Mouse (Mus musculus): Measurements from ENCODE around the gene Serpina16. TPM values are rescaled to one million over a fixed set of nuclear protein-coding genes. Genes with fewer than 3 reads are reported as not detected.

Gene Serpina16
- not detected in 2 replicates for polyA plus RNA-seq (2014; fragmentation: Nextera tagmentation; extraction: Ambion mirVana)

GRCm38 (mm10) chr12:103676039-103676438 is at the start of gene Serpina16:
Serpina16 (minus strand) TSS chr12:103676139.
- H3K4me1 ChIP-seq (ENCODE audit: control insufficient read depth, insufficient read depth, low read length), result no peaks in the 10 kb centered on the region
- H3K4me3 ChIP-seq (ENCODE audit: low read length), result no peak within 1 kb of the TSS
- no peak for ATAC-seq (ENCODE audit: low FRiP score, low TSS enrichment)
- no peak within 1 kb of the TSS for H3K4me2 ChIP-seq (replicated peaks; ENCODE audit: low read depth, low read length)
- H3K9me3 ChIP-seq (ENCODE audit: control insufficient read depth, low read length), result no peaks in the 10 kb centered on the region
- H3K27ac ChIP-seq (ENCODE audit: low read depth, low read length), result no peak within 1 kb of the TSS
- no peak within 1 kb of the TSS for H3K9ac ChIP-seq (ENCODE audit: low read depth, low read length)
- H3K27me3 ChIP-seq (ENCODE audit: control insufficient read depth, insufficient read depth, low read length), result no peaks in the 10 kb centered on the region
- WGBS, result 94% methylated on average over 1 of the region's 1 CpGs
- no peaks in the 10 kb centered on the region for H3K36me3 ChIP-seq (ENCODE audit: control insufficient read depth, insufficient read depth, low read length)

- H3K4me2 ChIP-seq (replicated peaks; ENCODE audit: low read depth, low read length), result no peak overlapping the region
- no peak overlapping the region for H3K9ac ChIP-seq (ENCODE audit: low read depth, low read length)
- no peaks in the 10 kb centered on the region for H3K4me1 ChIP-seq (ENCODE audit: control insufficient read depth, insufficient read depth, low read length)
- no peaks in the 10 kb centered on the region for H3K36me3 ChIP-seq (ENCODE audit: control insufficient read depth, insufficient read depth, low read length)
- no peaks in the 10 kb centered on the region for H3K27me3 ChIP-seq (ENCODE audit: control insufficient read depth, insufficient read depth, low read length)
- no peak overlapping the region for H3K27ac ChIP-seq (ENCODE audit: low read depth, low read length)
- ATAC-seq (ENCODE audit: low FRiP score, low TSS enrichment), result no peak
- H3K9me3 ChIP-seq (ENCODE audit: control insufficient read depth, low read length), result no peaks in the 10 kb centered on the region
- 69% methylated on average over 3 of the region's 3 CpGs for WGBS
- H3K4me3 ChIP-seq (ENCODE audit: low read length), result no peak overlapping the region
Measured at GRCm38 (mm10) chr12:103711537-103711936, 35.6 kb upstream of the Serpina16 start.

- Histone ChIP-seq H3K9ac (ENCODE audit: low read depth, low read length) (no peak overlapping the region), H3K4me3 (ENCODE audit: low read length) (no peak overlapping the region), H3K9me3 (ENCODE audit: control insufficient read depth, low read length) (no peaks in the 10 kb centered on the region), H3K36me3 (ENCODE audit: control insufficient read depth, insufficient read depth, low read length) (no peaks in the 10 kb centered on the region), H3K27ac (ENCODE audit: low read depth, low read length) (no peak overlapping the region), H3K27me3 (ENCODE audit: control insufficient read depth, insufficient read depth, low read length) (no peaks in the 10 kb centered on the region), H3K4me1 (ENCODE audit: control insufficient read depth, insufficient read depth, low read length) (no peaks in the 10 kb centered on the region), H3K4me2 (replicated peaks; ENCODE audit: low read depth, low read length) (no peak overlapping the region)
- 53% methylated on average over 1 of the region's 1 CpGs for whole genome bisulfite sequencing
- ATAC-seq (ENCODE audit: low FRiP score, low TSS enrichment), result no peak
Measured at GRCm38 (mm10) chr12:103710405-103710804, 34.5 kb upstream of the Serpina16 start.

GRCm38 (mm10) chr12:103706113-103706512 is 30.2 kb upstream of the Serpina16 start:
- no peaks in the 10 kb centered on the region for H3K9me3 ChIP-seq (ENCODE audit: control insufficient read depth, low read length)

GRCm38 (mm10) chr12:103705547-103705946 is 29.6 kb upstream of the Serpina16 start:
- 54% methylated on average over 2 of the region's 2 CpGs for WGBS
- H3K36me3 ChIP-seq (ENCODE audit: control insufficient read depth, insufficient read depth, low read length), result no peaks in the 10 kb centered on the region
- no peak for ATAC-seq (ENCODE audit: low FRiP score, low TSS enrichment)

More at GRCm38 (mm10) chr12:103706113-103706512, 30.2 kb upstream of the Serpina16 start:
- H3K9ac ChIP-seq (ENCODE audit: low read depth, low read length), result no peak overlapping the region
- H3K36me3 ChIP-seq (ENCODE audit: control insufficient read depth, insufficient read depth, low read length), result no peaks in the 10 kb centered on the region
- no peak overlapping the region for H3K4me3 ChIP-seq (ENCODE audit: low read length)
- no peak for ATAC-seq (ENCODE audit: low FRiP score, low TSS enrichment)
- WGBS, result 72% methylated on average over 4 of the region's 4 CpGs
- H3K4me2 ChIP-seq (replicated peaks; ENCODE audit: low read depth, low read length), result no peak overlapping the region
- no peaks in the 10 kb centered on the region for H3K4me1 ChIP-seq (ENCODE audit: control insufficient read depth, insufficient read depth, low read length)
- H3K27ac ChIP-seq (ENCODE audit: low read depth, low read length), result no peak overlapping the region
- no peaks in the 10 kb centered on the region for H3K27me3 ChIP-seq (ENCODE audit: control insufficient read depth, insufficient read depth, low read length)

GRCm38 (mm10) chr12:103700144-103700750 is 24.3 kb upstream of the Serpina16 start:
- Histone ChIP-seq H3K4me3 (ENCODE audit: low read length) (no peak overlapping the region), H3K36me3 (ENCODE audit: control insufficient read depth, insufficient read depth, low read length) (no peaks in the 10 kb centered on the region), H3K9ac (ENCODE audit: low read depth, low read length) (no peak overlapping the region), H3K9me3 (ENCODE audit: control insufficient read depth, low read length) (no peaks in the 10 kb centered on the region), H3K4me2 (replicated peaks; ENCODE audit: low read depth, low read length) (no peak overlapping the region), H3K27ac (ENCODE audit: low read depth, low read length) (no peak overlapping the region), H3K27me3 (ENCODE audit: control insufficient read depth, insufficient read depth, low read length) (no peaks in the 10 kb centered on the region), H3K4me1 (ENCODE audit: control insufficient read depth, insufficient read depth, low read length) (no peaks in the 10 kb centered on the region)
- ATAC-seq (ENCODE audit: low FRiP score, low TSS enrichment), result no peak
- WGBS, result 72% methylated on average over 4 of the region's 4 CpGs

More at GRCm38 (mm10) chr12:103705547-103705946, 29.6 kb upstream of the Serpina16 start:
- Histone ChIP-seq H3K4me2 (replicated peaks; ENCODE audit: low read depth, low read length) (no peak overlapping the region), H3K4me1 (ENCODE audit: control insufficient read depth, insufficient read depth, low read length) (no peaks in the 10 kb centered on the region), H3K27me3 (ENCODE audit: control insufficient read depth, insufficient read depth, low read length) (no peaks in the 10 kb centered on the region), H3K9ac (ENCODE audit: low read depth, low read length) (no peak overlapping the region), H3K9me3 (ENCODE audit: control insufficient read depth, low read length) (no peaks in the 10 kb centered on the region), H3K27ac (ENCODE audit: low read depth, low read length) (no peak overlapping the region), H3K4me3 (ENCODE audit: low read length) (no peak overlapping the region)

- no peak within 1 kb of the TSS for H3K4me2 ChIP-seq (replicated peaks; ENCODE audit: low read depth, low read length)
- WGBS, result 80% methylated on average over 8 of the region's 8 CpGs
- no peak within 1 kb of the TSS for H3K9ac ChIP-seq (ENCODE audit: low read depth, low read length)
- H3K9me3 ChIP-seq (ENCODE audit: control insufficient read depth, low read length), result no peaks in the 10 kb centered on the region
- no peak for ATAC-seq (ENCODE audit: low FRiP score, low TSS enrichment)
- H3K36me3 ChIP-seq (ENCODE audit: control insufficient read depth, insufficient read depth, low read length), result no peaks in the 10 kb centered on the region
- H3K27me3 ChIP-seq (ENCODE audit: control insufficient read depth, insufficient read depth, low read length), result no peaks in the 10 kb centered on the region
- H3K4me1 ChIP-seq (ENCODE audit: control insufficient read depth, insufficient read depth, low read length), result no peaks in the 10 kb centered on the region
- no peak within 1 kb of the TSS for H3K27ac ChIP-seq (ENCODE audit: low read depth, low read length)
- H3K4me3 ChIP-seq (ENCODE audit: low read length), result no peak within 1 kb of the TSS
Measured at GRCm38 (mm10) chr12:103695429-103695828, 19.5 kb upstream of the Serpina16 start, which contains the start of gene Serpina1f. Serpina1f (minus strand) TSS chr12:103695529.

DNA sequence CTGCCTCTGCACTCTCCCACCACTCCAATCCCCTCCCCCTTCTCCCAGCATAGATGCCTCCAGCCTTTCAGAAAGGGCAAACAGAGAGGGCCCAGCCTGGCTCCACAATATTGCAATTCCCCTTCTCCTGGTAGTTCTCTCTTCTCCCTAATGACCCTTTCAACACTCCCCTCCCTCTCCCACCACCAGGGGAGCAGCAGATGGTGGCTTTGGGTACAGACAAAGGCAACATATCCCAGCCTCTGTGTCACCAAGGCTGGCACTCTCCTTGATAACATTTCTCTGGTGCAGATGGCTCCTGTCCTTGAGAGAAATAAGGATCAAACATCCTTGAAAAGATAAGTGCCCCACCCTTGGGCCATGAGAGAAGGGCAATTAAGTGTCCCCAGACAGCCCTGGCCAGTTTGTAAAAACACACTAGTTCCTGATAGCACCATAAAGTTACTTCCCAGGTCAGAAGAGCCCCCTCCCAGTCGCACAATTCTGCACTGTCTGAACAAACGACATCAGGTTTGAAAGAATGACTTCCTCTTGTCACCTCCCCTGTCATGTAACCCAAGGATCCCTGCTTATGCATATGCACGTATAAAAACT is 12.4 kb upstream of the Serpina16 start:
- Histone ChIP-seq H3K4me3 (ENCODE audit: low read length) (no peak overlapping the region), H3K9ac (ENCODE audit: low read depth, low read length) (no peak overlapping the region), H3K36me3 (ENCODE audit: control insufficient read depth, insufficient read depth, low read length) (no peaks in the 10 kb centered on the region), H3K9me3 (ENCODE audit: control insufficient read depth, low read length) (no peaks in the 10 kb centered on the region), H3K27ac (ENCODE audit: low read depth, low read length) (no peak overlapping the region), H3K4me2 (replicated peaks; ENCODE audit: low read depth, low read length) (no peak overlapping the region), H3K27me3 (ENCODE audit: control insufficient read depth, insufficient read depth, low read length) (no peaks in the 10 kb centered on the region), H3K4me1 (ENCODE audit: control insufficient read depth, insufficient read depth, low read length) (no peaks in the 10 kb centered on the region)
- ATAC-seq (ENCODE audit: low FRiP score, low TSS enrichment), result no peak
- whole genome bisulfite sequencing, result 2% methylated on average over 3 of the region's 3 CpGs

DNA sequence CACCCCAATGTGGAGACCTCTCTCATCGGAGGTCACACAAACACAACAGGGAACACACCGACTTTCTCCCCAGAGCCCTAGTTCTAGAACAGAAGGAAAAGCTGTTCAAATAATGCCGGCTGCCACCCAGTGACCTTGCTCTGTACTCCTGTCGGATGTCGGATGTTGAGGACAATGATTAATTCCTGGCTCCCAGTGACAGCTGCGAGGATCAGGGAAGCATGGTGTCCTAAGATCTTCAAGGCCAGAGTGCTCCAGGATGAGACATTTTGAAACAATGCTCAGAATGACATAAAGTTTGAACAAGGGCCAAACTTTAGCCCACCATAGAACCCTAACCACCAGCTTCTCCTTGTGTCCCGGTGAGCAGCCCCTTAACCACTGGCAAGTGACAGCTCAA is 11.1 kb upstream of the Serpina16 start:
- Histone ChIP-seq H3K36me3 (ENCODE audit: control insufficient read depth, insufficient read depth, low read length) (no peaks in the 10 kb centered on the region), H3K27me3 (ENCODE audit: control insufficient read depth, insufficient read depth, low read length) (no peaks in the 10 kb centered on the region), H3K9me3 (ENCODE audit: control insufficient read depth, low read length) (no peaks in the 10 kb centered on the region), H3K4me2 (replicated peaks; ENCODE audit: low read depth, low read length) (no peak overlapping the region), H3K9ac (ENCODE audit: low read depth, low read length) (no peak overlapping the region), H3K4me1 (ENCODE audit: control insufficient read depth, insufficient read depth, low read length) (no peaks in the 10 kb centered on the region), H3K4me3 (ENCODE audit: low read length) (no peak overlapping the region), H3K27ac (ENCODE audit: low read depth, low read length) (no peak overlapping the region)
- ATAC-seq (ENCODE audit: low FRiP score, low TSS enrichment), result no peak
- WGBS, result 38% methylated on average over 7 of the region's 7 CpGs
